Mouse (Mus musculus): ENCODE measurements at regions not wholly inside any gene's neighbourhood (a gene's known extent, or its start where the extent isn't known, plus 50 kb on each side); places are given as distances from the start of the nearest gene placed in this dataset.

DNA sequence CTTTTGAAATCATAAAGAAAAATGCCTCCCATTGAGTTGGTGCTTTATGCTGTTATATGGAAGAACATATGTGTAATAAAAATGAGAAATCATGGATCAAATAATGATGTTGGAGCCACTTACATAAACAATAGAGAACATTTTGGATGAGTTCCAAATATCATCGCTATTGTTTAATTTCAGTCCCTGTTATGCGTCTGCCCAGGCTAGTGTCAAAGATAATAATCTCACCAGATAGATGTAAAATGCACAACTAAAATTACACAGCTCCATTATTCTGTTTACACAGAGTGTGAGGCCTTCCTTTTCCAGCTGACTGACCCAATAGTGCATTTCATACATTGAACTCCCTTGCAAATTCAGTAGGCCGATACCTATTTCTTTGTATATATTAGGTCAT, 125.4 kb upstream of the Snx7 start:
- Histone ChIP-seq H3K27ac (ENCODE audit: low read depth, low read length) (no peak overlapping the region), H3K36me3 (ENCODE audit: control insufficient read depth, insufficient read depth, low read length) (no peaks in the 10 kb centered on the region), H3K9ac (ENCODE audit: low read length) (no peak overlapping the region), H3K4me2 (ENCODE audit: low read length) (no peak overlapping the region), H3K27me3 (replicated peaks; ENCODE audit: control insufficient read depth, insufficient read depth, low read length) (no peaks in the 10 kb centered on the region), H3K4me1 (ENCODE audit: control insufficient read depth, insufficient read depth, low read length) (0 out of 2 replicates have a peak, but pooled peaks cover 3% of the 10 kb centered on the region), H3K9me3 (replicated peaks; ENCODE audit: control insufficient read depth, low read length) (no peaks in the 10 kb centered on the region), H3K4me3 (ENCODE audit: low read depth, low read length) (no peak overlapping the region)
- ATAC-seq = no peak
- DNase-seq (ENCODE audit: low spot score) = no peak
- WGBS = 52% methylated on average over 3 of the region's 3 CpGs

- H3K4me1 ChIP-seq (ENCODE audit: control insufficient read depth, insufficient read depth, low read length) = 0 out of 2 replicates have a peak, but pooled peaks cover 3% of the 10 kb centered on the region
- H3K27me3 ChIP-seq (replicated peaks; ENCODE audit: control insufficient read depth, insufficient read depth, low read length) = no peaks in the 10 kb centered on the region
- H3K27ac ChIP-seq (ENCODE audit: low read depth, low read length) = no peak overlapping the region
- H3K9ac ChIP-seq (ENCODE audit: low read length) = no peak overlapping the region
- 99% methylated on average over 2 of the region's 2 CpGs for WGBS
- H3K9me3 ChIP-seq (replicated peaks; ENCODE audit: control insufficient read depth, low read length) = no peaks in the 10 kb centered on the region
- ATAC-seq (no peak), DNase-seq (ENCODE audit: low spot score) (no peak)
- H3K4me2 ChIP-seq (ENCODE audit: low read length) = no peak overlapping the region
- no peak overlapping the region for H3K4me3 ChIP-seq (ENCODE audit: low read depth, low read length)
- no peaks in the 10 kb centered on the region for H3K36me3 ChIP-seq (ENCODE audit: control insufficient read depth, insufficient read depth, low read length)
Observed at GRCm38 (mm10) chr3:117990561-117990960, 121.8 kb upstream of the Snx7 start.

DNA sequence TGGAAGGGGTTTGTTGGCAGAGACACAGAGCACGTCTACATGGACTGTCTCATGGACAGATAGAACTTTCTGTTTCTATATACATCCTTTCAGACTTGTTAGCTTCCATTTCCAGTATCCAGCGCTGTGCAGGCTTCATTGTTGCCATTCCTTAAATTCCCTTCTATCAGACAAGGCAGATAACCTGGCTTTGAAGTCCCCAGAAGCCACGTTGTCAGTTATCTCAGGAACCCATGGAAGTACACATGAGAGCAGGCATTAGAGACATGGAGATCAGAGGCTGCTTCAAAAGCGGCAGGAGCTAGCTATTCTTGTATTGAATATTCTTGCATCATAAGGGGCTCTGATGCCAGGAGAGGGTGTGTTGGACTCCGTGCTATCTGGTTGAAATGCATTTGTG, 119.7 kb upstream of the Snx7 start:
- H3K4me2 ChIP-seq (ENCODE audit: low read length) = no peak overlapping the region
- 83% methylated on average over 5 of the region's 5 CpGs for WGBS

DNA sequence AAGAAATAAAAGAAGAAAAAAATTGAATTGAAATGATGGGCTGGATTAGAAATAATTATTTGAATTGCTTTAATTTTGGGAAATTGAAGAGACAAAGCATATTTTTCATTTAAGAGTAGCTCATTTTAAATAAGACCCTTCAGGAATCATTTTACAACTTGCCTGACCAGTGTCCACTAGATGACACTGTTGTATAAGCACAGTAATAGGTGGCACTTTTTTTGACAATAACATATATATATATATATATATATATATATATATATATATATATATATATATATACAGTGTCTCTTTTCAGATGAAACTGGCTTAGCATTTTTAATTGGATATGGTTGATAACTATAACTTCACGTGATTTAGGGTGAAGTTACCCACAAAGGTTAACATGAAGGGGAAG, 106.9 kb upstream of the Snx7 start:
- no peaks in the 10 kb centered on the region for H3K36me3 ChIP-seq (ENCODE audit: control insufficient read depth, insufficient read depth, low read length)
- H3K27me3 ChIP-seq (replicated peaks; ENCODE audit: control insufficient read depth, insufficient read depth, low read length) = no peaks in the 10 kb centered on the region
- peak; percentile 70 for DNase-seq (ENCODE audit: low spot score)
- no peak overlapping the region for H3K9ac ChIP-seq (ENCODE audit: low read length)
- H3K4me3 ChIP-seq (ENCODE audit: low read depth, low read length) = no peak overlapping the region
- H3K9me3 ChIP-seq (replicated peaks; ENCODE audit: control insufficient read depth, low read length) = no peaks in the 10 kb centered on the region
- no peak for ATAC-seq
- no peak overlapping the region for H3K4me2 ChIP-seq (ENCODE audit: low read length)
- WGBS = 74% methylated on average over 1 of the region's 1 CpGs
- H3K4me1 ChIP-seq (ENCODE audit: control insufficient read depth, insufficient read depth, low read length) = no peaks in the 10 kb centered on the region
- H3K27ac ChIP-seq (ENCODE audit: low read depth, low read length) = no peak overlapping the region

More for the DNA sequence above, 119.7 kb upstream of the Snx7 start:
- H3K9me3 ChIP-seq (replicated peaks; ENCODE audit: control insufficient read depth, low read length) = no peaks in the 10 kb centered on the region
- H3K36me3 ChIP-seq (ENCODE audit: control insufficient read depth, insufficient read depth, low read length) = no peaks in the 10 kb centered on the region
- no peak overlapping the region for H3K27ac ChIP-seq (ENCODE audit: low read depth, low read length)
- H3K9ac ChIP-seq (ENCODE audit: low read length) = no peak overlapping the region
- no peaks in the 10 kb centered on the region for H3K4me1 ChIP-seq (ENCODE audit: control insufficient read depth, insufficient read depth, low read length)
- H3K27me3 ChIP-seq (replicated peaks; ENCODE audit: control insufficient read depth, insufficient read depth, low read length) = no peaks in the 10 kb centered on the region
- no peak overlapping the region for H3K4me3 ChIP-seq (ENCODE audit: low read depth, low read length)
- ATAC-seq (no peak), DNase-seq (ENCODE audit: low spot score) (no peak)

DNA sequence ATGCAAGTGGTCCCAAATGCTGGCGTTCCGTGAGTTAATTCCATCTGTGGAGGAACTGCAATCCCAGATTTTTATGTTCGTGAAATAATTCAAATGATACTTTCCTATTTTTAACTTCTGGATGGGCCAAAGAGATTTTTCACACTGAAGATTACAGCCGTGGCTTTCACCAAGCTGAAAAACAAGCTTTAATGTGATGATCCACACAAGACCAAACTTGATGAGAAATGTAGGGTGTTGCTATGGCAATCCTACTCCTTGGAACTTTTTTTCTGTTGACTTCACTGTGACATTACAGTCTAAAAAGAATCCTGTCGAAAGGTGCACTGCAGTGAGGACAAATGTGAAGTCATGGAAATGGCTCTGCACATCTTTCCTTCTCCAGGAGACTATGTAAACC, 100.1 kb upstream of the Snx7 start:
- no peak overlapping the region for H3K4me2 ChIP-seq (ENCODE audit: low read length)
- no peak overlapping the region for H3K9ac ChIP-seq (ENCODE audit: low read length)
- no peaks in the 10 kb centered on the region for H3K36me3 ChIP-seq (ENCODE audit: control insufficient read depth, insufficient read depth, low read length)
- no peak for DNase-seq (ENCODE audit: low spot score)
- no peak overlapping the region for H3K27ac ChIP-seq (ENCODE audit: low read depth, low read length)
- no peaks in the 10 kb centered on the region for H3K9me3 ChIP-seq (replicated peaks; ENCODE audit: control insufficient read depth, low read length)
- H3K4me1 ChIP-seq (ENCODE audit: control insufficient read depth, insufficient read depth, low read length) = no peaks in the 10 kb centered on the region
- 83% methylated on average over 5 of the region's 5 CpGs for WGBS
- H3K4me3 ChIP-seq (ENCODE audit: low read depth, low read length) = no peak overlapping the region
- no peak for ATAC-seq
- H3K27me3 ChIP-seq (replicated peaks; ENCODE audit: control insufficient read depth, insufficient read depth, low read length) = no peaks in the 10 kb centered on the region

- no peak overlapping the region for H3K9ac ChIP-seq (ENCODE audit: low read length)
- H3K27me3 ChIP-seq (replicated peaks; ENCODE audit: control insufficient read depth, insufficient read depth, low read length) = no peaks in the 10 kb centered on the region
- H3K4me1 ChIP-seq (ENCODE audit: control insufficient read depth, insufficient read depth, low read length) = no peaks in the 10 kb centered on the region
- no peaks in the 10 kb centered on the region for H3K36me3 ChIP-seq (ENCODE audit: control insufficient read depth, insufficient read depth, low read length)
- no peak overlapping the region for H3K27ac ChIP-seq (ENCODE audit: low read depth, low read length)
- no peak for DNase-seq (ENCODE audit: low spot score)
- H3K9me3 ChIP-seq (replicated peaks; ENCODE audit: control insufficient read depth, low read length) = no peaks in the 10 kb centered on the region
- no peak overlapping the region for H3K4me2 ChIP-seq (ENCODE audit: low read length)
- no peak overlapping the region for H3K4me3 ChIP-seq (ENCODE audit: low read depth, low read length)
- no peak for ATAC-seq
Observed at GRCm38 (mm10) chr3:117938426-117938825, 69.7 kb upstream of the Snx7 start.

DNA sequence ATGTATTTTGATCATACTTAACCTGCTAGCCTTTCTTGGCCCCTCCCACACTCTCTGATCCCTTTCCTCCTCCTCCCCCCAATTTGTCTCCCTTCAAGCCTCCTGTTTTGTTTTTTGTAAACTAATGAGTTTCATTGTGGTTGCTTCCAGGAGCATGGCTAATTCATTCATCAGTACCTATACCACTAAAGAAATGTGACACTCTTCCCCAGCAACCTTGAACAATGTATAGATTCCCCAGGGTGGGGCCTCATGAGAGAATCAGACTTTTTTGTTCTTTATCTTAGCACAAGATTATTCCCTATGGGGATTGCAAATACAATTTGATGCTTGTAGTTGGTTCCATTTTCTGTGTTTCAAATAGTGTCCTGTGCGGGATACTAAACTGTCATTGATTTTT, 58.8 kb upstream of the Snx7 start:
- H3K27me3 ChIP-seq (replicated peaks; ENCODE audit: control insufficient read depth, insufficient read depth, low read length) = no peaks in the 10 kb centered on the region
- DNase-seq (ENCODE audit: low spot score) = no peak
- no peak overlapping the region for H3K27ac ChIP-seq (ENCODE audit: low read depth, low read length)
- H3K9ac ChIP-seq (ENCODE audit: low read length) = no peak overlapping the region
- H3K4me1 ChIP-seq (ENCODE audit: control insufficient read depth, insufficient read depth, low read length) = no peaks in the 10 kb centered on the region
- no peak overlapping the region for H3K4me3 ChIP-seq (ENCODE audit: low read depth, low read length)
- H3K9me3 ChIP-seq (replicated peaks; ENCODE audit: control insufficient read depth, low read length) = no peaks in the 10 kb centered on the region
- ATAC-seq = no peak
- H3K36me3 ChIP-seq (ENCODE audit: control insufficient read depth, insufficient read depth, low read length) = no peaks in the 10 kb centered on the region
- WGBS = 41% methylated on average over 1 of the region's 1 CpGs
- no peak overlapping the region for H3K4me2 ChIP-seq (ENCODE audit: low read length)
